Comparison of ENCODE assay signal across 24 mouse cellular contexts in genomic region chr15:85919892-85920248, GRCm38 (mm10). TPM values are rescaled to one million over a fixed set of nuclear protein-coding genes. Genes with fewer than 3 reads are reported as not detected.
DNase-seq lines count a peak whose midpoint lies in the region; ATAC-seq and TF ChIP-seq lines count a peak whose summit lies in the region.
"Had no signal": no experiment of that assay in that cellular context is flagged by ENCODE, and none has a peak within 500 bp of the region (broad histone marks: within the 10 kb centered on the region; RNA-seq: fewer than 3 reads in every experiment).

No protein-coding gene starts in this region.

- H3K27me3 ChIP-seq in hindbrain, embryonic 11.5 days (ENCODE audit: control insufficient read depth, insufficient read depth, low read length): no peaks in the 10 kb centered on the region
- 0 out of 2 replicates have a peak, but pooled peaks cover 6% of the 10 kb centered on the region for H3K27me3 ChIP-seq in hindbrain, embryonic 13.5 days
- H3K27me3 ChIP-seq in hindbrain, embryonic 15.5 days: no peaks in the 10 kb centered on the region
- no peaks in the 10 kb centered on the region for H3K27me3 ChIP-seq in hindbrain, postnatal 0 days (ENCODE audit: insufficient read depth, low read length)
- H3K27me3 ChIP-seq in neural tube, embryonic 15.5 days (replicated peaks): no peaks in the 10 kb centered on the region
- H3K27me3 ChIP-seq: forebrain, embryonic 15.5 days; heart, embryonic 13.5 days; limb, embryonic 12.5 days; liver, embryonic 15.5 days; midbrain, embryonic 13.5 days; stomach, embryonic 15.5 days had no signal

- WGBS in hindbrain, embryonic 11.5 days: 48% methylated on average over 8 of the region's 8 CpGs
- WGBS in hindbrain, embryonic 13.5 days: 27% methylated on average over 8 of the region's 8 CpGs
- 41% methylated on average over 8 of the region's 8 CpGs for WGBS in hindbrain, embryonic 15.5 days
- WGBS in hindbrain, postnatal 0 days: 41% methylated on average over 8 of the region's 8 CpGs
- 20% methylated on average over 8 of the region's 8 CpGs for WGBS in neural tube, embryonic 15.5 days

- H3K9ac ChIP-seq in hindbrain, embryonic 11.5 days (ENCODE audit: low read depth, low read length): no peak overlapping the region
- H3K9ac ChIP-seq in hindbrain, embryonic 13.5 days: no peak overlapping the region
- no peak overlapping the region for H3K9ac ChIP-seq in hindbrain, embryonic 15.5 days
- no peak overlapping the region for H3K9ac ChIP-seq in hindbrain, postnatal 0 days (replicated peaks; ENCODE audit: low read length)
- no peak overlapping the region for H3K9ac ChIP-seq in neural tube, embryonic 15.5 days (replicated peaks)
- H3K9ac ChIP-seq: forebrain, embryonic 15.5 days; heart, embryonic 13.5 days; limb, embryonic 12.5 days; liver, embryonic 15.5 days; lung, embryonic 14.5 days; midbrain, embryonic 13.5 days; stomach, embryonic 15.5 days had no signal

- peak; percentile 51 for ATAC-seq in hindbrain, embryonic 11.5 days (ENCODE audit: low FRiP score)
- ATAC-seq in hindbrain, embryonic 13.5 days (ENCODE audit: low FRiP score): no peak
- ATAC-seq in hindbrain, embryonic 15.5 days (ENCODE audit: low FRiP score, low read depth): peak; percentile 65; the same call in 1 of the 2 replicates
- ATAC-seq in hindbrain, postnatal 0 days: peak; percentile 39
- ATAC-seq in neural tube, embryonic 15.5 days (ENCODE audit: low FRiP score): peak; percentile 26; the same call in 1 of the 2 replicates
- ATAC-seq: forebrain, embryonic 15.5 days; intestine, postnatal 0 days; midbrain, embryonic 13.5 days had no signal

- H3K4me2 ChIP-seq in hindbrain, embryonic 11.5 days (replicated peaks; ENCODE audit: low read depth, low read length): no peak overlapping the region
- H3K4me2 ChIP-seq in hindbrain, embryonic 13.5 days: no peak overlapping the region
- no peak overlapping the region for H3K4me2 ChIP-seq in hindbrain, embryonic 15.5 days
- H3K4me2 ChIP-seq in hindbrain, postnatal 0 days (ENCODE audit: low read depth, low read length): no peak overlapping the region
- H3K4me2 ChIP-seq in neural tube, embryonic 15.5 days: no peak overlapping the region
- H3K4me2 ChIP-seq: forebrain, embryonic 15.5 days; heart, embryonic 13.5 days; limb, embryonic 12.5 days; liver, embryonic 15.5 days; lung, embryonic 14.5 days; midbrain, embryonic 13.5 days; stomach, embryonic 15.5 days had no signal

- no peak overlapping the region for H3K4me3 ChIP-seq in hindbrain, embryonic 11.5 days (ENCODE audit: low read depth, low read length)
- no peak overlapping the region for H3K4me3 ChIP-seq in hindbrain, embryonic 13.5 days
- no peak overlapping the region for H3K4me3 ChIP-seq in hindbrain, embryonic 15.5 days
- no peak overlapping the region for H3K4me3 ChIP-seq in hindbrain, postnatal 0 days (ENCODE audit: low read length)
- H3K4me3 ChIP-seq in neural tube, embryonic 15.5 days (replicated peaks): no peak overlapping the region
- H3K4me3 ChIP-seq: erythroblast, embryonic 14.5 days; forebrain, embryonic 15.5 days; heart, embryonic 13.5 days; limb, embryonic 12.5 days; liver, embryonic 15.5 days; midbrain, embryonic 13.5 days; stomach, embryonic 15.5 days had no signal

- no peaks in the 10 kb centered on the region for H3K4me1 ChIP-seq in hindbrain, embryonic 11.5 days (replicated peaks; ENCODE audit: control insufficient read depth, insufficient read depth, low read length)
- peaks cover 21% of the 10 kb centered on the region for H3K4me1 ChIP-seq in hindbrain, embryonic 13.5 days (replicated peaks)
- no peaks in the 10 kb centered on the region for H3K4me1 ChIP-seq in hindbrain, embryonic 15.5 days (replicated peaks)
- 0 out of 2 replicates have a peak, but pooled peaks cover 4% of the 10 kb centered on the region for H3K4me1 ChIP-seq in hindbrain, postnatal 0 days (ENCODE audit: insufficient read depth, low read length)
- peaks cover 14% of the 10 kb centered on the region for H3K4me1 ChIP-seq in neural tube, embryonic 15.5 days
- H3K4me1 ChIP-seq: forebrain, embryonic 15.5 days; heart, embryonic 13.5 days; liver, embryonic 15.5 days; midbrain, embryonic 13.5 days; stomach, embryonic 15.5 days had no signal

- TF ChIP-seq CTCF in hindbrain, postnatal 0 days (IDR thresholded peaks at IDR 0.05; ENCODE audit: low read depth): no peak

- no peak overlapping the region for H3K27ac ChIP-seq in hindbrain, embryonic 11.5 days (ENCODE audit: low read depth, low read length)
- no peak overlapping the region for H3K27ac ChIP-seq in hindbrain, embryonic 13.5 days
- no peak overlapping the region for H3K27ac ChIP-seq in hindbrain, embryonic 15.5 days (replicated peaks)
- no peak overlapping the region for H3K27ac ChIP-seq in hindbrain, postnatal 0 days
- no peak overlapping the region for H3K27ac ChIP-seq in neural tube, embryonic 15.5 days (replicated peaks)
- H3K27ac ChIP-seq: forebrain, embryonic 15.5 days; heart, embryonic 13.5 days; limb, embryonic 12.5 days; liver, embryonic 15.5 days; midbrain, embryonic 13.5 days; stomach, embryonic 15.5 days had no signal

- H3K36me3 ChIP-seq in hindbrain, embryonic 11.5 days (ENCODE audit: control insufficient read depth, insufficient read depth, low read length): peaks cover 2% of the 10 kb centered on the region; the same call in 1 of the 2 replicates
- peaks cover 9% of the 10 kb centered on the region for H3K36me3 ChIP-seq in hindbrain, embryonic 13.5 days
- H3K36me3 ChIP-seq in hindbrain, embryonic 15.5 days: no peaks in the 10 kb centered on the region
- no peaks in the 10 kb centered on the region for H3K36me3 ChIP-seq in hindbrain, postnatal 0 days (ENCODE audit: insufficient read depth, low read length)
- no peaks in the 10 kb centered on the region for H3K36me3 ChIP-seq in neural tube, embryonic 15.5 days
- H3K36me3 ChIP-seq: liver, embryonic 15.5 days; stomach, embryonic 15.5 days had no signal

- H3K9me3 ChIP-seq in hindbrain, embryonic 11.5 days (ENCODE audit: control insufficient read depth, low read length): no peaks in the 10 kb centered on the region; the same call in 1 of the 2 replicates
- peaks cover 6% of the 10 kb centered on the region for H3K9me3 ChIP-seq in hindbrain, embryonic 13.5 days
- no peaks in the 10 kb centered on the region for H3K9me3 ChIP-seq in hindbrain, embryonic 15.5 days
- H3K9me3 ChIP-seq in hindbrain, postnatal 0 days (ENCODE audit: low read length): no peaks in the 10 kb centered on the region
- no peaks in the 10 kb centered on the region for H3K9me3 ChIP-seq in neural tube, embryonic 15.5 days (replicated peaks)
- H3K9me3 ChIP-seq: forebrain, embryonic 15.5 days; heart, embryonic 13.5 days; limb, embryonic 12.5 days; liver, embryonic 15.5 days; midbrain, embryonic 13.5 days; stomach, embryonic 15.5 days had no signal

- peak; percentile 27 for DNase-seq in hindbrain, embryonic 11.5 days (ENCODE audit: low spot score)
- DNase-seq in hindbrain, postnatal 0 days (ENCODE audit: low spot score): no peak
- no peak for DNase-seq in lung, postnatal 4 days
- DNase-seq: adrenal gland, postnatal 25 days; B cell, adult 2 months; cerebellum, adult 11-12 months; cerebellum, adult 9-11 months; gastrocnemius, postnatal 10 days; heart, postnatal 10 days; layer of hippocampus, adult 9-11 months; lung, postnatal 14 days; right cerebral cortex, postnatal 14 days had no signal

RNA-seq across cellular contexts. Expression of gene Trmu, which starts 40.8 kb away (rescaled TPM):
- 30.4 and 34.6 TPM in 2 replicates for polyA plus RNA-seq in hindbrain, embryonic 11.5 days (2014; fragmentation: Nextera tagmentation; extraction: Ambion mirVana)
- 40.8 and 47.9 TPM in 2 replicates for polyA plus RNA-seq in hindbrain, embryonic 13.5 days (2015; fragmentation: Nextera tagmentation; extraction: Ambion mirVana)
- polyA plus RNA-seq in hindbrain, embryonic 15.5 days (2015; fragmentation: Nextera tagmentation; extraction: Ambion mirVana): 45.7 and 50.8 TPM in 2 replicates
- 21.6 and 30.4 TPM in 2 replicates for total RNA-seq in hindbrain, postnatal 0 days (2014; rRNA removed)
- polyA plus RNA-seq in hindbrain, postnatal 0 days (2015; fragmentation: Nextera tagmentation; extraction: Ambion mirVana): 35.1 and 39.5 TPM in 2 replicates
- polyA plus RNA-seq in neural tube, embryonic 15.5 days (2015; fragmentation: Nextera tagmentation; extraction: Ambion mirVana): 50.9 and 51.9 TPM in 2 replicates
